Mouse (Mus musculus): ENCODE data around the gene Kcna7.

Gene Kcna7

GRCm38 (mm10) chr7:45457204-45458060, 52.0 kb downstream of the Kcna7 start:
- peak; percentile 56 for DNase-seq (ENCODE audit: extremely low read depth, low read depth)

GRCm38 (mm10) chr7:45458748-45459563, 53.5 kb downstream of the Kcna7 start:
- no peak for DNase-seq (ENCODE audit: extremely low read depth, low read depth)
